Mouse (Mus musculus) frontal cortex, adult (tissue): ENCODE data around the gene Sf3a3.

Experiments used
- ATAC-seq: cut with Nextera tagmentation; 2 replicates; pipeline ENCODE4 v1.9.2; 2017; ENCODE audit warnings: mild to moderate bottlenecking, moderate library complexity, mixed read lengths; ENCODE audit not compliant: low TSS enrichment

The Sf3a3 gene

GRCm38 (mm10) chr4:124781361-124781760 is 66.8 kb downstream of the Sf3a3 start:
- no peak for ATAC-seq
